Mouse (Mus musculus) limb, embryonic 11.5 days (tissue): ENCODE measurements at regions not wholly inside any gene's neighbourhood (a gene's known extent, or its start where the extent isn't known, plus 50 kb on each side); places are given as distances from the start of the nearest gene placed in this dataset.

Experiments used
- ATAC-seq: fragments of 200-750 bp; cut with Nextera tagmentation; 2 replicates; pipeline ENCODE4 v1.8.0; 2017; ENCODE audit warnings: low read depth; ENCODE audit not compliant: insufficient number of reproducible peaks, low FRiP score, low TSS enrichment
- DNase-seq: peaks from one replicate; pipeline ENCODE4 v3.0.0-alpha.2; 2015; ENCODE audit warnings: low spot score
- H3K27ac ChIP-seq: fragments of 300-500 bp; sonication (generic); replicated peaks from 2 replicates; pipeline ENCODE4 v1.5.1; 2014; ENCODE audit warnings: low read depth, mild to moderate bottlenecking, low read length
- H3K27me3 ChIP-seq: fragments of 300-500 bp; sonication (generic); 2 replicates; pipeline ENCODE4 v1.6.1; 2014; ENCODE audit warnings: mild to moderate bottlenecking, low read length, mixed read lengths; ENCODE audit not compliant: control insufficient read depth, insufficient read depth
- H3K36me3 ChIP-seq: fragments of 300-500 bp; sonication (generic); 2 replicates; pipeline ENCODE4 v1.6.1; 2014; ENCODE audit warnings: mild to moderate bottlenecking, low read length, moderate library complexity, mixed read lengths; ENCODE audit not compliant: control insufficient read depth, insufficient read depth
- H3K4me1 ChIP-seq: fragments of 300-500 bp; sonication (generic); 2 replicates; pipeline ENCODE4 v1.6.1; 2014; ENCODE audit warnings: low read length, mixed read lengths; ENCODE audit not compliant: control insufficient read depth, insufficient read depth
- H3K4me2 ChIP-seq: fragments of 300-500 bp; sonication (generic); 2 replicates; pipeline ENCODE4 v1.6.1; 2014; ENCODE audit warnings: low read depth, mild to moderate bottlenecking, moderate library complexity; ENCODE audit not compliant: severe bottlenecking
- H3K4me3 ChIP-seq: fragments of 300-500 bp; sonication (generic); 2 replicates; pipeline ENCODE4 v1.5.1; 2014; ENCODE audit warnings: low read depth, low read length
- H3K9ac ChIP-seq: fragments of 300-500 bp; sonication (generic); 2 replicates; pipeline ENCODE4 v1.6.1; 2014; ENCODE audit warnings: mild to moderate bottlenecking, low read length
- H3K9me3 ChIP-seq: fragments of 300-500 bp; sonication (generic); 2 replicates; pipeline ENCODE4 v1.6.1; 2016; ENCODE audit warnings: low read length; ENCODE audit not compliant: control insufficient read depth
- WGBS: fragments of 180-500 bp; shearing (Covaris S2); extraction: QIAGEN DNeasy Blood & Tissue Kit; methylation state at CpG from one replicate; pipeline ENCODE4 v1.1.7; 2014; 5-methylcytosine and 5-hydroxymethylcytosine counted together

GRCm38 (mm10) chr15:26469901-26470383, 161.1 kb downstream of the March11 start:
- Histone ChIP-seq H3K4me3 (no peak overlapping the region), H3K4me2 (no peak overlapping the region), H3K36me3 (no peaks in the 10 kb centered on the region), H3K9me3 (no peaks in the 10 kb centered on the region), H3K27me3 (no peaks in the 10 kb centered on the region), H3K4me1 (peaks cover 4% of the 10 kb centered on the region; the same call in 1 of the 2 replicates), H3K9ac (no peak overlapping the region), H3K27ac (no peak overlapping the region)
- ATAC-seq = peak; percentile 72
- DNase-seq = peak; percentile 54
- 7% methylated on average over 8 of the region's 8 CpGs for WGBS

GRCm38 (mm10) chr15:26487378-26487777, 178.5 kb downstream of the March11 start:
- 83% methylated on average over 5 of the region's 5 CpGs for WGBS
- Histone ChIP-seq H3K4me1 (no peaks in the 10 kb centered on the region), H3K9me3 (no peaks in the 10 kb centered on the region)

More at GRCm38 (mm10) chr15:26487378-26487777, 178.5 kb downstream of the March11 start:
- no peak for DNase-seq
- H3K36me3 ChIP-seq = no peaks in the 10 kb centered on the region
- H3K4me2 ChIP-seq = no peak overlapping the region
- no peaks in the 10 kb centered on the region for H3K27me3 ChIP-seq
- no peak overlapping the region for H3K9ac ChIP-seq
- H3K4me3 ChIP-seq = no peak overlapping the region
- no peak overlapping the region for H3K27ac ChIP-seq
- no peak for ATAC-seq
